Mouse (Mus musculus) ovary, postnatal 36 days (tissue): ENCODE data around the gene Gna15.

Source experiments
- DNase-seq: peaks from one replicate; pipeline ENCODE4 v3.0.0; 2022; ENCODE audit warnings: low spot score, mixed read lengths

Gene Gna15

GRCm38 (mm10) chr10:81466881-81467280 lies 57.1 kb downstream of the Gna15 start:
- peak; percentile 2 for DNase-seq

GRCm38 (mm10) chr10:81466066-81466465 lies 58.0 kb downstream of the Gna15 start:
- no peak for DNase-seq

- DNase-seq, result peak; percentile 2
These were observed 58.8 kb downstream of the Gna15 start for GRCm38 (mm10) chr10:81465265-81465645.

GRCm38 (mm10) chr10:81464405-81465264 lies 59.4 kb downstream of the Gna15 start:
- peak; percentile 41 for DNase-seq

GRCm38 (mm10) chr10:81463531-81463930 lies 60.5 kb downstream of the Gna15 start:
- DNase-seq, result peak; percentile 2

- DNase-seq, result peak; percentile 2
These were observed 61.1 kb downstream of the Gna15 start for GRCm38 (mm10) chr10:81462917-81463316.

GRCm38 (mm10) chr10:81462415-81462804 lies 61.6 kb downstream of the Gna15 start:
- peak; percentile 2 for DNase-seq

- peak; percentile 2 for DNase-seq
These were observed 62.2 kb downstream of the Gna15 start for GRCm38 (mm10) chr10:81461673-81462414.

- DNase-seq, result peak; percentile 1
These were observed 63.1 kb downstream of the Gna15 start for GRCm38 (mm10) chr10:81460951-81461350.

GRCm38 (mm10) chr10:81460471-81460870 lies 63.6 kb downstream of the Gna15 start:
- DNase-seq, result peak; percentile 2

GRCm38 (mm10) chr10:81459399-81459798 lies 64.6 kb downstream of the Gna15 start:
- peak; percentile 1 for DNase-seq

- peak; percentile 1 for DNase-seq
These were observed 65.8 kb downstream of the Gna15 start for GRCm38 (mm10) chr10:81458267-81458666.

- DNase-seq, result peak; percentile 1
These were observed 66.4 kb downstream of the Gna15 start for GRCm38 (mm10) chr10:81457624-81458023.

- DNase-seq, result peak; percentile 1
These were observed 67.0 kb downstream of the Gna15 start for GRCm38 (mm10) chr10:81456983-81457563.

- DNase-seq, result no peak
These were observed 68.7 kb downstream of the Gna15 start, which contains the start of gene Nfic for GRCm38 (mm10) chr10:81455181-81455895. TSS of gene Nfic (minus strand) at chr10:81455635.

GRCm38 (mm10) chr10:81454106-81454505 lies 69.9 kb downstream of the Gna15 start:
- DNase-seq, result no peak

- DNase-seq, result no peak
These were observed 71.1 kb downstream of the Gna15 start for GRCm38 (mm10) chr10:81452947-81453288.
